Mouse (Mus musculus): Measurements from ENCODE around the gene Vat1. TPM values are rescaled to one million over a fixed set of nuclear protein-coding genes. Genes with fewer than 3 reads are reported as not detected.

Gene Vat1
- polyA plus RNA-seq, 1 experiment from 2014 or later: 89.4 TPM

DNA sequence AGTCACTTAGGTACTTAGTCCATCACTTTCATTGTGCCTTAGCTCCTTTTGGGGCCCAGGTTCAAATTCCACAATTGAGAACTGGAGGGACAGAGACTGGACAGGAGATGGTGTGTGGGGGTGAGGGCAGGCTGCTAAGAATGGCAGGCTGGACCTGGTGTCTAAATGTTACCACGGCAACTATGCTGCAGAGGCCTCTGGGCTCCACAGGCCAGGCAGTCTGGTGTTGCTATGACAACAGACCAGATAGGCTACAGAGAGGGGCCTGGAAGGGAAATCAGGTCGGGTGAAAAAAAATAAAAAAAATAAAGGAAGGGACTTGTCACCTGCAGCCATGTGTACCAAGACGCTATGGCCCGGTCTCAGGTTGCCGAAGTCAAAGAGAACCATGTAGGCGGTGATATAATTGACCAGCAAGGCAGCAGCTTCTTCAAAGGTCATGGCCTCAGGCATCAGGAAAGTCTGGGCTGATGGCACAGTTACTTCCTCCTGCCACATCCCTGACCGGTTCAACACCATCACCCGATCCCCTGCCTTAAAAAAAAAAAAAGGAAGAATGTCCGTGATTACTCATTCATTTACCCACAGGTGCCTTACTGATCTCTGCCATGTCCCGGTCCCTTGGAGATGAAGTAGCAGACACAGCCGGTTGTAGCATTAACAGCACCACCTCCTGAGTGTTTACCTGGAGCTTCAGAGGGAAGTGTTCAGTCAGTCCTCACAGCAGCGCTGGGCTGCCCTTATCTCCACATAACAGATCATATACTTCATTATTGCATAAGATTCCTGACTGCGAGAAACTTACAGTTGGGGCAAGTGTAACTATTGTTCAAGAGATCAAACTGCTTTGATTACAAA is 3.2 kb downstream of the Vat1 start:
- Histone ChIP-seq H3K9me3 (ENCODE audit: control insufficient read depth, low read length) (no peaks in the 10 kb centered on the region), H3K9ac (ENCODE audit: low read depth, low read length) (0 out of 2 replicates have a peak overlapping the region, but pooled peaks have one; percentile 15), H3K4me3 (ENCODE audit: low read depth, low read length) (peak overlapping the region; percentile 93), H3K27me3 (ENCODE audit: control insufficient read depth, insufficient read depth, low read length) (no peaks in the 10 kb centered on the region), H3K36me3 (ENCODE audit: control insufficient read depth, insufficient read depth, low read length) (peaks cover 2% of the 10 kb centered on the region; the same call in 1 of the 2 replicates), H3K27ac (ENCODE audit: low read depth, low read length) (peak overlapping the region; percentile 36; the same call in 1 of the 2 replicates), H3K4me1 (replicated peaks; ENCODE audit: control insufficient read depth, insufficient read depth, low read length) (peaks cover 21% of the 10 kb centered on the region), H3K4me2 (replicated peaks; ENCODE audit: low read depth, low read length) (peak overlapping the region; percentile 88)
- ATAC-seq (ENCODE audit: low FRiP score): peak; percentile 58; the same call in 1 of the 2 replicates
- 35% methylated on average over 13 of the region's 13 CpGs for WGBS
- DNase-seq (ENCODE audit: low spot score): peak; percentile 62

DNA sequence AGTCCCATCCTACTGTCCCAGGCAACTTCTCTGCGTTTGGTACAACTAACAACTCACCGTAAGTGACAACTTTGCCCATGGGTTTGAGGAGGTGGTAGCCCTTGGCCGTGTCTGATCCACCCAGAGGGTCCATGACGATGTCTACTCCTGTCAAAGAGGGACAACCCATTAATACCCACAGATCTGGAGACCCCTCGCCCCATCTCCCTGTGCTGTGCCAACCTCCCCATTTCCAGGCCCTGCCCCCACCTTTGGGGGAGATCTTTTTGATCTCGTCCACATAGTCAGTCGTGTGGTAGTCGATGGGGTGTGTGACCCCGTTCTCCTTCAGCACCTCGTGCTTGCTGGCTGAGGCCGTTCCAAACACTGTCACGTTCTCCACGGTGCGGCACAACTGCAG is 3.9 kb downstream of the Vat1 start:
- no peaks in the 10 kb centered on the region for H3K27me3 ChIP-seq (ENCODE audit: control insufficient read depth, insufficient read depth, low read length)
- no peak overlapping the region for H3K4me2 ChIP-seq (replicated peaks; ENCODE audit: low read depth, low read length)
- no peaks in the 10 kb centered on the region for H3K9me3 ChIP-seq (ENCODE audit: control insufficient read depth, low read length)
- 75% methylated on average over 14 of the region's 14 CpGs for WGBS
- ATAC-seq (ENCODE audit: low FRiP score): peak; percentile 15; the same call in 1 of the 2 replicates
- H3K4me1 ChIP-seq (replicated peaks; ENCODE audit: control insufficient read depth, insufficient read depth, low read length): peaks cover 21% of the 10 kb centered on the region
- 0 out of 2 replicates have a peak overlapping the region, but pooled peaks have one; percentile 15 for H3K9ac ChIP-seq (ENCODE audit: low read depth, low read length)
- H3K4me3 ChIP-seq (ENCODE audit: low read depth, low read length): no peak overlapping the region
- H3K27ac ChIP-seq (ENCODE audit: low read depth, low read length): no peak overlapping the region
- H3K36me3 ChIP-seq (ENCODE audit: control insufficient read depth, insufficient read depth, low read length): peaks cover 4% of the 10 kb centered on the region; the same call in 1 of the 2 replicates
- no peak for DNase-seq (ENCODE audit: low spot score)

DNA sequence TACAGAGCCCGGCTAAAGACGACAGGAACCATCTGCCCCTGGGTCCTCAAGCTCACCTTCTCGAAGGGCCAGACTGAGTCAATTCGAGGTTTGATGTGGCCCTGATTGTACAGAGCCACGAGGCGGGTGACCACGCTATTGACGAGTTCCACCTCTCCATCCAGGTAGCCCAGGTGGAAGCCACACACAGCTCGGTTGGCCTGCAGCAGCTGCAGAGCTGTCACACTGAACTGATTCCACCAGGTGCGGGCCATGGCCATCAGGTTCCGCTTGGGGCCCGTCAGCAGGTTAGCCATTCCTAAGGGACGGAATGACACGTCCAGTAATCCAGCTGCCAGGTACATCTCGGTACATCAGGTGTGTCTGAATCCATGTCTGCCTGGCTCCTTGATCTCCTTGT is 5.7 kb downstream of the Vat1 start:
- H3K36me3 ChIP-seq (ENCODE audit: control insufficient read depth, insufficient read depth, low read length): peaks cover 4% of the 10 kb centered on the region; the same call in 1 of the 2 replicates
- H3K9me3 ChIP-seq (ENCODE audit: control insufficient read depth, low read length): no peaks in the 10 kb centered on the region
- H3K27ac ChIP-seq (ENCODE audit: low read depth, low read length): no peak overlapping the region
- WGBS: 87% methylated on average over 15 of the region's 15 CpGs
- no peaks in the 10 kb centered on the region for H3K27me3 ChIP-seq (ENCODE audit: control insufficient read depth, insufficient read depth, low read length)
- no peak overlapping the region for H3K9ac ChIP-seq (ENCODE audit: low read depth, low read length)
- peaks cover 19% of the 10 kb centered on the region for H3K4me1 ChIP-seq (replicated peaks; ENCODE audit: control insufficient read depth, insufficient read depth, low read length)
- no peak overlapping the region for H3K4me2 ChIP-seq (replicated peaks; ENCODE audit: low read depth, low read length)
- DNase-seq (ENCODE audit: low spot score): no peak
- no peak for ATAC-seq (ENCODE audit: low FRiP score)
- no peak overlapping the region for H3K4me3 ChIP-seq (ENCODE audit: low read depth, low read length)

DNA sequence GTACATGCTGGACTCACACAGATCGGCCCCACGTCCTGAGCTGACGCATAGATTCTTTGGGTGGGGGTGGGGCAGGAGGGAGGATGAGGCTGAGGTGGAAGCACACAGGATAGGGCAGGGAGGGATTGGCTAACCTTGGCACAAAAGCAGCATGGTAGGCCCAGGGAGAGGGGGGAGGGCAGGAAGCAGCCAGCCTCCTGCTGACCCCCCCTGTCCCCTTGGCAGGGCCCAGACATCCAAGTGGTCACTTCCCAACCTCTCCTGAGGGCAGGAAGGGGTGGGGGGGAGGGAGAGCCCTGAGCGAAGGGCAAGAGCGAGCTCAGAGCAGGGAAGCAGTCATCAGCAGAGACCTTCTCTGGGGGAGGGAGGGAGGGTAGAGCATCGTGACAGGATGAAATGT is 6.3 kb downstream of the Vat1 start:
- H3K9me3 ChIP-seq (ENCODE audit: control insufficient read depth, low read length): no peaks in the 10 kb centered on the region
- peaks cover 4% of the 10 kb centered on the region; the same call in 1 of the 2 replicates for H3K36me3 ChIP-seq (ENCODE audit: control insufficient read depth, insufficient read depth, low read length)
- H3K27me3 ChIP-seq (ENCODE audit: control insufficient read depth, insufficient read depth, low read length): no peaks in the 10 kb centered on the region
- no peak for DNase-seq (ENCODE audit: low spot score)
- H3K4me2 ChIP-seq (replicated peaks; ENCODE audit: low read depth, low read length): no peak overlapping the region
- 46% methylated on average over 6 of the region's 6 CpGs for WGBS
- no peak overlapping the region for H3K4me3 ChIP-seq (ENCODE audit: low read depth, low read length)
- no peak for ATAC-seq (ENCODE audit: low FRiP score)
- peaks cover 19% of the 10 kb centered on the region for H3K4me1 ChIP-seq (replicated peaks; ENCODE audit: control insufficient read depth, insufficient read depth, low read length)
- no peak overlapping the region for H3K9ac ChIP-seq (ENCODE audit: low read depth, low read length)
- no peak overlapping the region for H3K27ac ChIP-seq (ENCODE audit: low read depth, low read length)

DNA sequence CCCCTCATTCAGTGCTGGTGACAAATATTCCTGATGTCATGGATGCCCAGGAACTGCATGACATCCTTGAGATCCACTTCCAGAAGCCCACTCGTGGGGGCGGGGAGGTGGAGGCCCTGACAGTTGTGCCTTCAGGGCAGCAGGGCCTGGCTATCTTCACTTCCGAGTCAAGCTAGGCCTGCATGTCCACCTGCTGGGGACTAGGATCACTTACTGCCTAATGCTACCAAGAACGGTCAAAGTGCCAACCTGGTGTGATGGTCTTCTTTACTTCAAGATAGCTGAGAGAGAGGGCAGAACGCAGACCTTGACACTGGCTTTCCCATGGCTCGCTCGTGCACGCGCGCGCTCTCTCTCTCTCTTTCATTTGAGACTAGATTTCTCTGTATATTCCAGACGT is 7.8 kb downstream of the Vat1 start:
- Histone ChIP-seq H3K27ac (ENCODE audit: low read depth, low read length) (no peak overlapping the region), H3K9ac (ENCODE audit: low read depth, low read length) (no peak overlapping the region), H3K4me2 (replicated peaks; ENCODE audit: low read depth, low read length) (no peak overlapping the region), H3K9me3 (ENCODE audit: control insufficient read depth, low read length) (no peaks in the 10 kb centered on the region), H3K27me3 (ENCODE audit: control insufficient read depth, insufficient read depth, low read length) (no peaks in the 10 kb centered on the region), H3K4me1 (replicated peaks; ENCODE audit: control insufficient read depth, insufficient read depth, low read length) (peaks cover 12% of the 10 kb centered on the region), H3K36me3 (ENCODE audit: control insufficient read depth, insufficient read depth, low read length) (peaks cover 4% of the 10 kb centered on the region; the same call in 1 of the 2 replicates), H3K4me3 (ENCODE audit: low read depth, low read length) (no peak overlapping the region)
- ATAC-seq (ENCODE audit: low FRiP score): no peak
- WGBS: 87% methylated on average over 12 of the region's 12 CpGs
- DNase-seq (ENCODE audit: low spot score): no peak

DNA sequence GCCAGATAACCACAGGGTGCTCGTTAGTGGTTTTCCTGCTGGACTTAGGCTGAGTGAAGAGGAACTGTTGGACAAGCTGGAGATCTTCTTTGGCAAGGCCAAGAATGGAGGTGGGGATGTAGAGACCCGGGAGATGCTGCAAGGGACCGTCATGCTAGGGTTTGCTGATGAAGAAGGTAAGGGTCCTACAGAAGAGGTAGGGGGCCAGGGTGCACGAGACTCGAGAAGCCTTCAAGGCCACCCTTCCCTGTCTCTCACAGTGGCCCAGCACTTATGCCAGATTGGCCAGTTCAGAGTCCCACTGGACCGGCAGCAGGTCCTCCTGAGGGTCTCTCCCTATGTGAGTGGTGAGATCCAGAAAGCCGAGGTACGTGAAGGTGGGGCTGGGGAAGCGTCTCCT is 8.4 kb downstream of the Vat1 start:
- Histone ChIP-seq H3K9me3 (ENCODE audit: control insufficient read depth, low read length) (no peaks in the 10 kb centered on the region), H3K4me1 (replicated peaks; ENCODE audit: control insufficient read depth, insufficient read depth, low read length) (peaks cover 8% of the 10 kb centered on the region), H3K9ac (ENCODE audit: low read depth, low read length) (no peak overlapping the region), H3K27me3 (ENCODE audit: control insufficient read depth, insufficient read depth, low read length) (no peaks in the 10 kb centered on the region), H3K36me3 (ENCODE audit: control insufficient read depth, insufficient read depth, low read length) (peaks cover 4% of the 10 kb centered on the region; the same call in 1 of the 2 replicates), H3K4me3 (ENCODE audit: low read depth, low read length) (no peak overlapping the region), H3K27ac (ENCODE audit: low read depth, low read length) (no peak overlapping the region), H3K4me2 (replicated peaks; ENCODE audit: low read depth, low read length) (no peak overlapping the region)
- ATAC-seq (ENCODE audit: low FRiP score) (no peak), DNase-seq (ENCODE audit: low spot score) (no peak)
- 93% methylated on average over 9 of the region's 9 CpGs for WGBS

DNA sequence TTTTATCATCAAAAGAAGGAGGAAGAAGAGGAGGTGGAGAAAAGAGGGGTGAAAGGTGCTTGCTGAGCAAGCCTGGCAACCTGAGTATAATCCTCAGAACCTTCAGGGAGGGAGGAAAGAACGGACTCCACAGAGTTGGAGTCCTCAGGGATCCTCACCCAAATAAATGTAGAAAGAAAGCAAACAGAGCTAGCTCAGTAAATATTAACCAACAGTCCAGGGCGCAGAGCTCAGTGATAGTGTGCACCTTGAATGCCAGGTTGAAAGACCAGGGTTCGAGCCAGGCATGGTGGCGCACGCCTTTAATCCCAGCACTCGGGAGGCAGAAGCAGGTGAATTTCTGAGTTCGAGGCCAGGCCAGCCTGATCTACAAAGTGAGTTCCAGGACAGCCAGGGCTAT is 10.4 kb downstream of the Vat1 start:
- no peak overlapping the region for H3K4me3 ChIP-seq (ENCODE audit: low read depth, low read length)
- H3K27me3 ChIP-seq (ENCODE audit: control insufficient read depth, insufficient read depth, low read length): no peaks in the 10 kb centered on the region
- no peaks in the 10 kb centered on the region for H3K4me1 ChIP-seq (replicated peaks; ENCODE audit: control insufficient read depth, insufficient read depth, low read length)
- no peak overlapping the region for H3K4me2 ChIP-seq (replicated peaks; ENCODE audit: low read depth, low read length)
- peaks cover 2% of the 10 kb centered on the region; the same call in 1 of the 2 replicates for H3K36me3 ChIP-seq (ENCODE audit: control insufficient read depth, insufficient read depth, low read length)
- H3K27ac ChIP-seq (ENCODE audit: low read depth, low read length): no peak overlapping the region
- no peak for DNase-seq (ENCODE audit: low spot score)
- H3K9me3 ChIP-seq (ENCODE audit: control insufficient read depth, low read length): no peaks in the 10 kb centered on the region
- ATAC-seq (ENCODE audit: low FRiP score): no peak
- no peak overlapping the region for H3K9ac ChIP-seq (ENCODE audit: low read depth, low read length)
- WGBS: 93% methylated on average over 7 of the region's 7 CpGs

DNA sequence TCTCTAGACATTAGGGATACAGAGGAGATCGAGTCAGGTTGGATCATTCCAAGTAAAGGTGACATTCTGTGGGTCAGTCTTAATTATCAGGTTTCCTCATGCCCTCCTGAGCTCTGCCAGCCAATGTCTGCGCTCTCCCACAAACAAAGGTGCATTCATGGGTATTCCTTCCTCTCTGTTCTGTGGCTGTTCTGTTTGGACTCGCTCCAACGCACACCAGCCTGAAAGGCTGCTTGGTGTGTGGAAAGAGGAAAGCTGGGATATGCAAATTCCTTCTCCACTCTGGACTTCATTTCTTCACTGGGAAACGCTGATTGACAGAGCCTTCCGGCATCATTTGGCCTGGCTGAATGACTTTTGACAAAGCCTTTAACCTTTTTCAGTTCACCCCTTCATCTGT is 11.3 kb downstream of the Vat1 start:
- H3K9ac ChIP-seq (ENCODE audit: low read depth, low read length): no peak overlapping the region
- no peaks in the 10 kb centered on the region for H3K9me3 ChIP-seq (ENCODE audit: control insufficient read depth, low read length)
- H3K4me1 ChIP-seq (replicated peaks; ENCODE audit: control insufficient read depth, insufficient read depth, low read length): no peaks in the 10 kb centered on the region
- 49% methylated on average over 6 of the region's 6 CpGs for WGBS
- H3K27ac ChIP-seq (ENCODE audit: low read depth, low read length): 0 out of 2 replicates have a peak overlapping the region, but pooled peaks have one; percentile 14
- H3K36me3 ChIP-seq (ENCODE audit: control insufficient read depth, insufficient read depth, low read length): peaks cover 2% of the 10 kb centered on the region; the same call in 1 of the 2 replicates
- DNase-seq (ENCODE audit: low spot score): no peak
- no peak for ATAC-seq (ENCODE audit: low FRiP score)
- H3K4me2 ChIP-seq (replicated peaks; ENCODE audit: low read depth, low read length): no peak overlapping the region
- H3K27me3 ChIP-seq (ENCODE audit: control insufficient read depth, insufficient read depth, low read length): no peaks in the 10 kb centered on the region
- no peak overlapping the region for H3K4me3 ChIP-seq (ENCODE audit: low read depth, low read length)

All from hindbrain, embryonic 11.5 days (tissue).